Mouse (Mus musculus) naive thymus-derived CD4-positive, alpha-beta T cell, adult 5 months (primary cell): Measurements from ENCODE around the gene Uqcc2. TPM values are rescaled to one million over a fixed set of nuclear protein-coding genes. Genes with fewer than 3 reads are reported as not detected.

ENCODE experiments used
- polyA plus RNA-seq: library from polyadenylated mRNA; unstranded; fragments of 100-300 nt; shearing (Covaris generic); gene quantifications from one replicate; pipeline ENCODE4 v1.2.1, GENCODE M21; 2017

Uqcc2 gene
- polyA plus RNA-seq, result 48.6 TPM

DNA sequence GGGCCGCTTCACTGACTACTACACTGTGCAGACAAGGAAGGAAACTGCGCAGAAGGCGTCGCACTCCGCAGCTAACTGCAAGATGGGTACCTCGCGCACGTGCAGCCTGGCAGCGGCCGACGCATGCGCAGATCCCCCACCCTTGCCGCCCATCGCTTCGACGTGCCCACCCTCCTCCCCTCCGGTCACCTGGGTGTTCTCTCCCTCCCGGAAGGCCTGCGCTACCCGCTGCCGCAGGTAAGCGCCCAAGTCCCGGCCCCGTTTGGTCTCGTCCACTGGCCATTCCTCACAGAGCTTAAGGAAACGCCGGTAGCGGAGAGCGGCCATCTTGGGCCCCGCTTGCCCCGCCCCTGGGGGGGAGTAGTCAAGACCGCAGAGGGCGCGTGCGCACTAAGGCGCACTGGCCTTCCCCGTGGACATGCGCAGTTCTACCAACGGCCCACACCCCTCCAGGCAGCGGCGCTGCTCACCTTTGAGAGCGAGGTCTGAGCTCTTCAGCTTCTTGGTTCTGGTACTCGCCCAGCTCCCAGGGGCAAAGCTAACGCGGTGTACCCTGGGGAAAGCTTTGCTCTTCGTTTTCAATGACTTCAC is at the start of gene Uqcc2:
TSS of gene Uqcc2 (minus strand) at position 366 of the 591 bp plus-strand sequence.

DNA sequence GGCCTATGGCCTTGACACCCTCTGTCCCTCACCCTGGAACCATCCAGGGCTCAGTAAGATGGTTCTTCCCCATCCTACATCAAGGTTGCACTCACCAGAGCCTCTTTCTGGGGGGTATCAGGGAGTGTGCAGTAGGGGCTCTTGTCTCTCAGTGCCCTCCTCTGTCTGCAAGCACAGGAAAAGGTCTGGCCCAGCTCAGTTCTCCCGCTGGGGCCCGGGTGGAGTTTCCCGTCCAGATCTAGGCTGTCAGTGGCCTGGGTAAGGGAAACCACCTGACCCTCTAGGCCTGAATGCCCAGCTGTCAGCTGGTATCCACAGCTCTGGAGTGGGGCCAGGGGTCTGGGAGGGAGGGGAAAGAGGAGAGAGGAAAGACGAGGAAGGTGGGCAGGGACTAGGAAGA is 33.8 kb upstream of the Uqcc2 start, which contains the start of gene Ip6k3:
TSS of gene Ip6k3 (minus strand) at position 251 of the 400 bp plus-strand sequence.

Other genes with a start within 250 kb of the Uqcc2 start
- gene Kifc5b, start 216.8 kb downstream of the Uqcc2 start, polyA plus RNA-seq, result 1.4 TPM
- 151 TPM for gene Phf1, start 200.9 kb downstream of the Uqcc2 start, polyA plus RNA-seq
- 114 TPM for gene Cuta, start 194.3 kb downstream of the Uqcc2 start, polyA plus RNA-seq
- gene Syngap1, start 192.7 kb downstream of the Uqcc2 start, polyA plus RNA-seq, result 0.07 TPM
- gene Zbtb9, start 160.7 kb downstream of the Uqcc2 start, polyA plus RNA-seq, result 33.5 TPM
- 0.47 TPM for gene Bak1, start 104.9 kb downstream of the Uqcc2 start, polyA plus RNA-seq
- 37.5 TPM for gene Itpr3, start 76.6 kb downstream of the Uqcc2 start, polyA plus RNA-seq
- gene Ip6k3, start 33.9 kb upstream of the Uqcc2 start, polyA plus RNA-seq, result not detected
- gene Lemd2, start 70.6 kb upstream of the Uqcc2 start, polyA plus RNA-seq, result 91.5 TPM